Mouse (Mus musculus) heart, embryonic 12.5 days (tissue): ENCODE results near the gene Gm11639. TPM values are rescaled to one million over a fixed set of nuclear protein-coding genes. Genes with fewer than 3 reads are reported as not detected.

Experiments
- ATAC-seq: fragments of 200-750 bp; cut with Nextera tagmentation; 2 replicates; pipeline ENCODE4 v1.8.0; 2017; ENCODE audit warnings: moderate TSS enrichment, moderate library complexity; ENCODE audit not compliant: insufficient number of reproducible peaks, low FRiP score
- H3K27ac ChIP-seq: fragments of 300-500 bp; sonication (generic); 2 replicates; pipeline ENCODE4 v1.5.1; 2016; ENCODE audit warnings: mild to moderate bottlenecking, moderate library complexity; ENCODE audit not compliant: poor library complexity, severe bottlenecking
- H3K27me3 ChIP-seq: fragments of 300-500 bp; sonication (generic); replicated peaks from 2 replicates; pipeline ENCODE4 v1.6.1; 2016; ENCODE audit warnings: mild to moderate bottlenecking, moderate library complexity
- H3K36me3 ChIP-seq: fragments of 300-500 bp; sonication (generic); 2 replicates; pipeline ENCODE4 v1.6.1; 2016; ENCODE audit warnings: mild to moderate bottlenecking, moderate library complexity
- H3K4me1 ChIP-seq: fragments of 300-500 bp; sonication (generic); replicated peaks from 2 replicates; pipeline ENCODE4 v1.6.1; 2016; ENCODE audit warnings: mild to moderate bottlenecking
- H3K4me2 ChIP-seq: fragments of 300-500 bp; sonication (generic); 2 replicates; pipeline ENCODE4 v1.6.1; 2016; ENCODE audit warnings: mild to moderate bottlenecking, moderate library complexity
- H3K4me3 ChIP-seq: fragments of 300-500 bp; sonication (generic); 2 replicates; pipeline ENCODE4 v1.5.1; 2016; ENCODE audit warnings: mild to moderate bottlenecking
- H3K9ac ChIP-seq: fragments of 300-500 bp; sonication (generic); 2 replicates; pipeline ENCODE4 v1.6.1; 2016; ENCODE audit warnings: mild to moderate bottlenecking, moderate library complexity
- H3K9me3 ChIP-seq: fragments of 300-500 bp; sonication (generic); replicated peaks from 2 replicates; pipeline ENCODE4 v1.6.1; 2016; ENCODE audit warnings: mild to moderate bottlenecking, moderate library complexity
- WGBS: fragments of 180-500 bp; shearing (Covaris S2); methylation state at CpG from one replicate; pipeline ENCODE4 v1.1.7; 2016; 5-methylcytosine and 5-hydroxymethylcytosine counted together
- polyA plus RNA-seq: library from polyadenylated mRNA; unstranded; fragments of >200 nt; fragmentation: Nextera tagmentation; extraction: Ambion mirVana; gene quantifications from 2 replicates; pipeline ENCODE4 v1.2.1, GENCODE M21; 2016

Gene Gm11639
- 0.01 TPM in 1 of 2 replicates, not detected in the other for polyA plus RNA-seq

DNA sequence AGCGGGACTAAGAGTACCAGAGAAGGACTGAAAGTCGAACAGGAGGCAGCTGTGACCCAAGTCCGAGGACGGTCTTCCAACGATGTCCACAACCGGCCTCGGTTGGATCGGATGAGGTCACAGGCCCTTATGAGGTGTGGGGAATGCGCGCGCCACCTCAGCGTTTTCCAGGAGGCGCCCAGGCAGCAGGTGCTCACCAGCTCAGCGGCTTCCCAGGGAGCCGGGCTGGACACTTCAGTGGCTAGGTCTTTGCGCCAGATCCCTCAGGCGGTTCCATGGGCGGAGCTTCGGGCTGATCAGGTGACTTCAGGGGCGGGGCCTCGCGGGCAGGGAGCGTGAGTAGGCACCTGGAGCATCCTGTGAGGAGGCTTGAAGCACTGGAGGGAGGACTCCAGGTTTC is at the start of gene Gm11639:
Gene Gm11639, plus strand, starts transcription at position 160 of the 400 bp plus-strand sequence.
- H3K27ac ChIP-seq: no peak within 1 kb of the TSS
- H3K9ac ChIP-seq: no peak within 1 kb of the TSS
- no peaks in the 10 kb centered on the region for H3K9me3 ChIP-seq
- no peaks in the 10 kb centered on the region for H3K36me3 ChIP-seq
- peak within 1 kb of the TSS; percentile 54 for H3K4me2 ChIP-seq
- peak; percentile 73; the same call in 1 of the 2 replicates for ATAC-seq
- 21% methylated on average over 23 of the region's 23 CpGs for WGBS
- peak within 1 kb of the TSS; percentile 12; the same call in 1 of the 2 replicates for H3K4me3 ChIP-seq
- no peaks in the 10 kb centered on the region for H3K4me1 ChIP-seq
- no peaks in the 10 kb centered on the region for H3K27me3 ChIP-seq

- Histone ChIP-seq H3K4me3 (no peak overlapping the region), H3K4me2 (no peak overlapping the region), H3K4me1 (no peaks in the 10 kb centered on the region), H3K27ac (no peak overlapping the region), H3K9me3 (no peaks in the 10 kb centered on the region), H3K27me3 (no peaks in the 10 kb centered on the region), H3K36me3 (no peaks in the 10 kb centered on the region; the same call in 1 of the 2 replicates), H3K9ac (no peak overlapping the region)
- ATAC-seq: no peak
- WGBS: 88% methylated on average over 14 of the region's 14 CpGs
Measured at GRCm38 (mm10) chr11:104637010-104637409, 48.5 kb upstream of the Gm11639 start.

DNA sequence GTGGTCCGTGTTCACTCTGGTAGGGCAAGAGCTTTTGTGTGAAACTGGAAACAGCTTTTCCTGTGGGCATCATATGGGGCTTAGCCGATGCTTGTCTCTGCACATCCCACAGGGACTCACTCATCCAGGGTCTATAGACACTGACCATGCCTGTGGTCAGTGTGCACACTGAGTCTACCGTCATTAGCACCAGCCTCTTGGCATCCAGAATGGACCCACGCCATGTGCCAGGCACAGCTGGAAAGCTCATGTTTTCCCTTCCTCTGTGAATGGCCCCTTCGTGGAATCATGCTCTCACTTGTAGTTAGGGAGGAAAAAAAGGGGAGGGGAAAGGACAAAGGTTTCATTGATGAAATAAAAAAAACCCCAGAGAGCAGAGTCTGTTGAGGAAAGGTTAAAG is 47.5 kb upstream of the Gm11639 start:
- WGBS: 74% methylated on average over 5 of the region's 5 CpGs

DNA sequence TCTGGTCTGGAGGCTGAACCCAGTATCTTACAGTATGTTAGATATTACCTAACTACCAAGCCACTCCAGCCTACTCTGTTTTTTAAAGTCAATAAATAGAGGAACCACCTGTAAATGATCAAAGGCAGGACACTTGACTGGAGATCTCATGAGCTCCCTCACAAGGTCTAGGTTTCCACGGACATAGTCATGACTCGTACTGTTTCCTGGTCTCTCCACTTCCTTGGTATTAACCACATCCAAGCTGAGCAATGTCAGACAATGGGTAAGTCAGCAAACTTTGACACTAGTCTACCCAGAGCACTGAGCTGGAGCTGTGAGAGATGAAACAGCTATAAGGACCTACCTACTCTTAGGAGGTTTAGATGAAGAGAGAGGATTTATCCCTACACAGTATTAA is 46.6 kb upstream of the Gm11639 start:
- Histone ChIP-seq H3K9ac (no peak overlapping the region), H3K27me3 (no peaks in the 10 kb centered on the region), H3K27ac (no peak overlapping the region), H3K36me3 (peaks cover 4% of the 10 kb centered on the region; the same call in 1 of the 2 replicates), H3K4me2 (no peak overlapping the region), H3K9me3 (no peaks in the 10 kb centered on the region), H3K4me1 (no peaks in the 10 kb centered on the region), H3K4me3 (no peak overlapping the region)
- no peak for ATAC-seq
- 57% methylated on average over 2 of the region's 2 CpGs for WGBS

More for the DNA sequence above, 47.5 kb upstream of the Gm11639 start:
- Histone ChIP-seq H3K27ac (no peak overlapping the region), H3K4me1 (no peaks in the 10 kb centered on the region), H3K36me3 (no peaks in the 10 kb centered on the region; the same call in 1 of the 2 replicates), H3K9me3 (no peaks in the 10 kb centered on the region), H3K27me3 (no peaks in the 10 kb centered on the region), H3K4me2 (no peak overlapping the region), H3K9ac (no peak overlapping the region), H3K4me3 (no peak overlapping the region)
- ATAC-seq: no peak; the same call in 1 of the 2 replicates

DNA sequence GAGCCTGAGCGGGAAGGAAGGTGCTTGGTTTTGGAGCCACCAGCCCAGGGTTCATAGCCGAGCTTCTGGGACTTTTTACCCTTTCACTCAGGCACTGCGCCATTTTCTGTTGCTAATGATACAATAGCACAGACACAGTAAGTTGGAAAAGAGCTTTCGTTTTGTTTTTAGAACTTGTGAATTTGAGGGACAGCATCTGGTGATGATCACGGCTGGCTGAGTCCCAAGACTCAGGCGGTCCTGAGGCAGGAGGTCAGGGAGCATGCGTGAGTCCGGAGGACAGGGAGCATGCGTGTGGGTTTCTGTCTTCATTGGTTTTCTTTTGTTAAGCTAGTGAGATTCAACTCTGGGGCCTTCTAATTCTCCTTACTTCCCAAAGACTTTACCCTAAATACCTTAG is 45.9 kb upstream of the Gm11639 start:
- H3K27ac ChIP-seq: no peak overlapping the region
- H3K4me1 ChIP-seq: no peaks in the 10 kb centered on the region
- no peak for ATAC-seq
- H3K4me3 ChIP-seq: no peak overlapping the region
- no peaks in the 10 kb centered on the region for H3K9me3 ChIP-seq
- H3K4me2 ChIP-seq: no peak overlapping the region
- no peaks in the 10 kb centered on the region for H3K27me3 ChIP-seq
- WGBS: 90% methylated on average over 9 of the region's 9 CpGs
- H3K36me3 ChIP-seq: peaks cover 5% of the 10 kb centered on the region; the same call in 1 of the 2 replicates
- no peak overlapping the region for H3K9ac ChIP-seq

- Histone ChIP-seq H3K9me3 (no peaks in the 10 kb centered on the region), H3K4me2 (no peak overlapping the region), H3K9ac (no peak overlapping the region), H3K4me1 (no peaks in the 10 kb centered on the region), H3K27me3 (no peaks in the 10 kb centered on the region), H3K36me3 (peaks cover 5% of the 10 kb centered on the region; the same call in 1 of the 2 replicates), H3K4me3 (no peak overlapping the region), H3K27ac (no peak overlapping the region)
- no peak for ATAC-seq
- WGBS: 79% methylated on average over 10 of the region's 10 CpGs
Measured at GRCm38 (mm10) chr11:104640894-104641293, 44.6 kb upstream of the Gm11639 start.

DNA sequence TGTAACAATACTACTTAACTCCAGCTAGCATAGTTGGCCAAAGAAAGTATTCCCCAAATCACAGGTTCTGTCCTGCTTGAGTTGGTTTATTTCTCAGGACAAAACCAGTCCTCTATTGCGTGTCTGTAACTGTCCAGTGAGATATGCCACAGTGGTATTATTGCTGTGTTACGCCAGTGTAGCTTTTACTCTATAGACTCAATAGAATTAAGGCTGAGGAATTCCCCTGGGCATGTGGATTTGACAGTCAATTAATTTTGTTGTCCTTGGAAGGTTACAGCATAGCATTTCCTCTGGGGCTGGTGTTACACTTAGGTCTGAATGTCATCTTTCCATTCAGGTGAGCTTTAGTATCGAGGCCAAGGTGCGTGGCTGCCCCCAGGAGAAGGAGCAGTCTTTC is 42.3 kb upstream of the Gm11639 start:
- WGBS: 86% methylated on average over 4 of the region's 4 CpGs
- Histone ChIP-seq H3K4me2 (no peak overlapping the region), H3K9ac (no peak overlapping the region), H3K27ac (no peak overlapping the region), H3K9me3 (no peaks in the 10 kb centered on the region), H3K4me3 (no peak overlapping the region), H3K4me1 (peaks cover 10% of the 10 kb centered on the region; the same call in 1 of the 2 replicates), H3K36me3 (0 out of 2 replicates have a peak, but pooled peaks cover 5% of the 10 kb centered on the region), H3K27me3 (no peaks in the 10 kb centered on the region)
- ATAC-seq: no peak

DNA sequence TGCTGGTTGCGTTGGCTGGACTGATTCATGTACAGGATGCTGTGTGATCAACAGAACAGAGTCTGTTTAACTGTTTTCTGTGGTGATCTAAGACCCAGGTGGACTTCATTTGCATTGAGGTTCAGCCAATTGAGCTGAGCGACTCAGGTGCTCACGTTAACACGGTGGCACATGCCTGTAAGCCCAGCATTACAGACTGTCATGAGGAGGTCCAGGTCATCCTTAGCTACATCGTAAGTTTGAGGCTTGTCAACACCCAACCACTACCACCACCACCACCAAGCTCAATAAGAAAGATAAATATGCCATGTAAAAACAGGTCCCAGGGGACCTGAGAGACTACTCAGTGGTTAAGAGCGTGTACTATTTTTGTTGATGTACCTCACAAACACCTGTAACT is 40.1 kb upstream of the Gm11639 start:
- no peak overlapping the region for H3K4me2 ChIP-seq

GRCm38 (mm10) chr11:104646173-104646572 is 39.3 kb upstream of the Gm11639 start:
- Histone ChIP-seq H3K27me3 (no peaks in the 10 kb centered on the region), H3K9me3 (peaks cover 4% of the 10 kb centered on the region; the same call in 1 of the 2 replicates), H3K27ac (no peak overlapping the region), H3K4me1 (peaks cover 10% of the 10 kb centered on the region; the same call in 1 of the 2 replicates), H3K4me3 (no peak overlapping the region), H3K9ac (no peak overlapping the region), H3K4me2 (no peak overlapping the region), H3K36me3 (0 out of 2 replicates have a peak, but pooled peaks cover 5% of the 10 kb centered on the region)
- WGBS: 66% methylated on average over 4 of the region's 4 CpGs
- 0 out of 2 replicates have a peak, but pooled peaks have one; percentile 33 for ATAC-seq

More for the DNA sequence above, 40.1 kb upstream of the Gm11639 start:
- Histone ChIP-seq H3K36me3 (0 out of 2 replicates have a peak, but pooled peaks cover 5% of the 10 kb centered on the region), H3K4me3 (no peak overlapping the region), H3K27me3 (no peaks in the 10 kb centered on the region), H3K9me3 (peaks cover 4% of the 10 kb centered on the region; the same call in 1 of the 2 replicates), H3K4me1 (peaks cover 10% of the 10 kb centered on the region; the same call in 1 of the 2 replicates), H3K9ac (no peak overlapping the region), H3K27ac (no peak overlapping the region)
- WGBS: 85% methylated on average over 6 of the region's 6 CpGs
- no peak for ATAC-seq

DNA sequence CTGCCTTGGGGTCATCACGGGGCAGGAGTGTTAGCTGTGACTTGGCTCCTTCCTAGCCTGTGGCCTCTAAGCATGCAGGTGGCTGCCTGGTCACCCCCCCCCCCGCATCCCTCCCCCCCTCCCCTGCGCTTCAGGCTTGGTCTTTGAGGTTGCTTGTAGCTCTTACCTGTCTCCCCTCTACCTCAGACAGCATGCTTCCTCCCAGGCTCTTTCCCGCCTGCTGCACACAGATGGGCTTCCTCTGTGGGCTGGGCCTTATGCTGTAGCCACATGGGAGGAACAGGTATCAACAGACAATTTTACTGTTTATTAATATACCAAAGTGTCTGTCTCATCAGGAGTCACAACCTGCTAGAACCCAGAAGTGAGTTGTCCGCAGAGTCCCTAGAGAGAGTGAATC is 38.9 kb upstream of the Gm11639 start:
- WGBS: 85% methylated on average over 5 of the region's 5 CpGs
- H3K4me1 ChIP-seq: peaks cover 10% of the 10 kb centered on the region; the same call in 1 of the 2 replicates
- H3K27ac ChIP-seq: no peak overlapping the region
- H3K27me3 ChIP-seq: no peaks in the 10 kb centered on the region
- peaks cover 4% of the 10 kb centered on the region; the same call in 1 of the 2 replicates for H3K9me3 ChIP-seq
- no peak overlapping the region for H3K4me3 ChIP-seq
- H3K4me2 ChIP-seq: no peak overlapping the region
- H3K36me3 ChIP-seq: 0 out of 2 replicates have a peak, but pooled peaks cover 5% of the 10 kb centered on the region
- ATAC-seq: 0 out of 2 replicates have a peak, but pooled peaks have one; percentile 4
- H3K9ac ChIP-seq: no peak overlapping the region

DNA sequence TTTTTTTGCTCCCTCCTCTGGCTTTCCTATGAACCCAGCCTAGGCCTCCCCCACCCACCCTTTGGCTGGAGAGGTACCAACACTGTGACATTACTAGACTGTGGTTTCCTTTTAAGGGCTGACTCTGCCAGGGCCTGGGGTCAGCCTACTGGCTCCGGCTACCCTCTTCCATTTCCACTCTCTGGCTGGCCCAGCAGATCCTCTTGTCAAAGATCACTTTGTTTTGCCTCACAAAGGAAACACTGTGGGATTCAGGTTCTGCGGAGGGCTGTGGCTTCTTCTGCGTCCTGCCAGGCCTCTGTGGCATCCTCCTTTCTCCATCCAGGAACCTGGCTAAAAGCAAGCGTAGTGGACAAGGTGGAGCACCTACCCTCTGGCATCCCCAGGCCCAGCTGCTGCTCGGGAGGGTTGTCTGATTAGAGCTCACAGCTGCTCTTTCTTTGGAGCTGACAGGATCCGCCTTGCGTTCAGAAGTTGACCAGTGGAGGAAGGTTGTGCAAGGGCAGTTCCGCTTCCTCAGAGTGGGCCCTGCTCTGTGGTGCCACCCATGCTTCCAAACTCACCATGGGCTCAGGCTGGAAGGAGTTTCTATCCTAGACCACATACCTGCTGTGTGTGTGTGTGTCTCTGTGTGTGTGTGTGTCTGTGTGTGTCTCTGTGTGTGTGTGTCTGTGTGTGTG is 38.2 kb upstream of the Gm11639 start:
- H3K9ac ChIP-seq: no peak overlapping the region
- no peaks in the 10 kb centered on the region for H3K27me3 ChIP-seq
- H3K27ac ChIP-seq: no peak overlapping the region
- peaks cover 10% of the 10 kb centered on the region; the same call in 1 of the 2 replicates for H3K4me1 ChIP-seq
- H3K4me2 ChIP-seq: no peak overlapping the region
- H3K4me3 ChIP-seq: no peak overlapping the region
- H3K9me3 ChIP-seq: peaks cover 4% of the 10 kb centered on the region; the same call in 1 of the 2 replicates
- WGBS: 66% methylated on average over 8 of the region's 8 CpGs
- H3K36me3 ChIP-seq: 0 out of 2 replicates have a peak, but pooled peaks cover 5% of the 10 kb centered on the region
- ATAC-seq: no peak
